Mouse (Mus musculus) liver, postnatal 0 days (tissue): ENCODE data around the gene Ngly1. TPM values are rescaled to one million over a fixed set of nuclear protein-coding genes. Genes with fewer than 3 reads are reported as not detected.

Experiments
- ATAC-seq: fragments of 200-750 bp; cut with Nextera tagmentation; 2 replicates; pipeline ENCODE4 v1.8.0; 2017; ENCODE audit warnings: mild to moderate bottlenecking, moderate library complexity
- DNase-seq: peaks from one replicate; pipeline ENCODE4 v3.0.0-alpha.2; 2016
- H3K27ac ChIP-seq: fragments of 300-500 bp; sonication (generic); 2 replicates; pipeline ENCODE4 v1.5.1; 2014; ENCODE audit warnings: antibody characterized with exemption, moderate library complexity, mild to moderate bottlenecking, low read depth
- H3K27me3 ChIP-seq: fragments of 300-500 bp; sonication (generic); 2 replicates; pipeline ENCODE4 v1.6.1; 2014; ENCODE audit warnings: low read length, control low read depth, mixed read lengths; ENCODE audit not compliant: insufficient read depth
- H3K36me3 ChIP-seq: fragments of 300-500 bp; sonication (generic); replicated peaks from 2 replicates; pipeline ENCODE4 v1.6.1; 2014; ENCODE audit warnings: mild to moderate bottlenecking, control low read depth, low read length, moderate library complexity, mixed read lengths; ENCODE audit not compliant: insufficient read depth
- H3K4me1 ChIP-seq: fragments of 300-500 bp; sonication (generic); 2 replicates; pipeline ENCODE4 v1.6.1; 2014; ENCODE audit warnings: antibody characterized with exemption, mild to moderate bottlenecking, control low read depth; ENCODE audit not compliant: insufficient read depth
- H3K4me2 ChIP-seq: fragments of 300-500 bp; sonication (generic); 2 replicates; pipeline ENCODE4 v1.6.1; 2014; ENCODE audit warnings: low read depth, mild to moderate bottlenecking, low read length, moderate library complexity, mixed read lengths
- H3K4me3 ChIP-seq: fragments of 300-500 bp; sonication (generic); 2 replicates; pipeline ENCODE4 v1.5.1; 2014; ENCODE audit warnings: low read depth, low read length
- H3K9ac ChIP-seq: fragments of 300-500 bp; sonication (generic); replicated peaks from 2 replicates; pipeline ENCODE4 v1.6.1; 2014; ENCODE audit warnings: mild to moderate bottlenecking, moderate library complexity
- H3K9me3 ChIP-seq: fragments of 300-500 bp; sonication (generic); 2 replicates; pipeline ENCODE4 v1.6.1; 2016; ENCODE audit warnings: mild to moderate bottlenecking, control low read depth, low read length, mixed read lengths
- CTCF ChIP-seq: sonication (generic); IDR thresholded peaks from 2 replicates; pipeline ENCODE4 v1.5.1; 2016; ENCODE audit warnings: antibody characterized with exemption, low read depth
- EP300 ChIP-seq: IDR thresholded peaks from 2 replicates; pipeline ENCODE4 v1.6.1; 2016; ENCODE audit warnings: antibody characterized with exemption, low read depth, mild to moderate bottlenecking
- WGBS: fragments of 180-500 bp; shearing (Covaris S2); extraction: QIAGEN DNeasy Blood & Tissue Kit; methylation state at CpG from one replicate; pipeline ENCODE4 v1.1.7; 2014; ENCODE audit not compliant: insufficient replicate concordance; 5-methylcytosine and 5-hydroxymethylcytosine counted together
- polyA plus RNA-seq: library from polyadenylated mRNA; unstranded; fragments of >200 nt; fragmentation: Nextera tagmentation; extraction: Ambion mirVana; gene quantifications from 2 replicates; pipeline ENCODE4 v1.2.1, GENCODE M21; 2015

Gene Ngly1
- polyA plus RNA-seq, 1 experiment from 2014 or later = 19.9 TPM

GRCm38 (mm10) chr14:16243603-16244209 lies 5.4 kb upstream of the Ngly1 start:
- Histone ChIP-seq H3K27ac (peak overlapping the region; percentile 98), H3K27me3 (no peaks in the 10 kb centered on the region), H3K9me3 (no peaks in the 10 kb centered on the region), H3K4me2 (peak overlapping the region; percentile 70), H3K9ac (peak overlapping the region; percentile 79), H3K4me3 (peak overlapping the region; percentile 61), H3K36me3 (peaks cover 6% of the 10 kb centered on the region; the same call in 1 of the 2 replicates), H3K4me1 (peaks cover 46% of the 10 kb centered on the region)
- no peak for TF ChIP-seq CTCF
- TF ChIP-seq EP300 = no peak
- ATAC-seq (peak; percentile 41), DNase-seq (peak; percentile 27)
- whole genome bisulfite sequencing = 1% methylated on average over 10 of the region's 10 CpGs

DNA sequence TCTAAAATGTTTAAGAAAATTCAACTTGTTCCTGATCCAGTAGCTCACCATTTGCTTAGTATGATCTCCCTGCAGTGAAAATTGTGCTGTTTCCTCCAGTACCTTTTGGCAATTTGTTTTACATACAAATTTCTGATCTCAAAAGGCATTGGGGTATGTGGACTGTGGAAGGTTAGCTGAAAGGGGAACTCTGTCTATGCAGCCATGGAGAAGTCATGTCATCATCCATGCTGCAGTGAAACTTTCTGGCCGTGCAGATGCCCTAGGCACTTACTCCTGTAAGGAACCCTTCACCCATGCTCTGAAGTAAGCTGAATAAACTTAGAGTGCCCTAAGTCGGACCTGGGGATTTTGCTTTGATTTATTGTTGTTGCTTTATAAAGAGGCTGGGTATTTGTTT lies 4.7 kb upstream of the Ngly1 start:
- Histone ChIP-seq H3K9ac (peak overlapping the region; percentile 79; the same call in 1 of the 2 replicates), H3K27ac (peak overlapping the region; percentile 98), H3K4me1 (peaks cover 46% of the 10 kb centered on the region), H3K27me3 (no peaks in the 10 kb centered on the region), H3K36me3 (peaks cover 6% of the 10 kb centered on the region; the same call in 1 of the 2 replicates), H3K9me3 (no peaks in the 10 kb centered on the region), H3K4me3 (peak overlapping the region; percentile 61), H3K4me2 (peak overlapping the region; percentile 70)
- ATAC-seq (no peak), DNase-seq (no peak)
- 35% methylated on average over 2 of the region's 2 CpGs for WGBS
- no peak for TF ChIP-seq CTCF
- no peak for TF ChIP-seq EP300

DNA sequence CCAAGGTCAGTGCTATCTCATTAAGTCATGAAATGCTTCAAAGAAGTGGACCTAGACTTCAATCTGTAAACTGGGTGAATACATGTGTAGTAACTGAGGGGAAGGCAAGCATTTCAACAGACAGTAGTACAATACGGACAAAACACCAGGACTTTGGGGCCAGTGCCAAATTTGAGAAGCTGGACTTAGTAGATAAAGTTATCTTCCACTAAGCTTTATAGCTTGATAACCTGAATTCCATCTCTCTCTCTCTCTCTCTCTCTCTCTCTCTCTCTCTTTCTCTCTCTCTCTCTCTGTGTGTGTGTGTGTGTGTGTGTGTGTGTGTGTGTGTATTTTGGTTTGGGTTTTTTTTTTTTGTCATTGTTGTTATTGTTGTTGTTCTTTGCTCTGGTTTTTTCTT lies 4.0 kb upstream of the Ngly1 start:
- Histone ChIP-seq H3K36me3 (peaks cover 6% of the 10 kb centered on the region; the same call in 1 of the 2 replicates), H3K4me3 (no peak overlapping the region), H3K27me3 (no peaks in the 10 kb centered on the region), H3K4me2 (peak overlapping the region; percentile 60), H3K9ac (no peak overlapping the region; the same call in 1 of the 2 replicates), H3K27ac (no peak overlapping the region), H3K4me1 (peaks cover 50% of the 10 kb centered on the region), H3K9me3 (no peaks in the 10 kb centered on the region)
- ATAC-seq = no peak
- 19% methylated on average over 1 of the region's 1 CpGs for WGBS
- DNase-seq = no peak
- TF ChIP-seq CTCF (no peak), EP300 (peak; percentile 92)

DNA sequence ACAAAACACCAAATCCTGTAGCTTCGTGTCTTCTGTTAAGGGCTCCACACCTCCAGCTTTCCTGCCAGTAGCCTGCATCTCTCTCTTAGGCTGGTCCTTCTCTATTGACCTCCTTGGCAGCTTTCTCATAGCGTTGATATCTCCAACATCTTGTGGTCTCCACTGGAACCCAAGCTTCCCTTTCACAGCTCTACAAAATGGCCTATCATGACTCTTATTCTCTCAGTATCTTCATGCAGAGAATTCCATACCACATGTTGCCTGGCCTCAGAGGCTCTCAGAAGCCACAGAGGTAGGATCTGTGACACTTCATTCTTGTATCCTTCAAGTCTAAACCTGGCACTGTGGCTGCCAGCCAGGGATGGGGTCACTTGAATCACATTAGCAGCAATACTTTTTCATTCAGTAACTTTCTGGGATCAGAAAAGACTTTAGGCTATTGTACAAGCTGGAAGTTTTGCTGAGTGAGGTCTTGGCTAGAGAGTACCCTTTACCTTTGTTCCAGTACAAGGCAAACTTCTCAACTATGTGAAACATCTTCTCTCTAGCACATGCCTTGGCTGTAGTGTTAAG lies 2.7 kb upstream of the Ngly1 start:
- H3K4me1 ChIP-seq = peaks cover 55% of the 10 kb centered on the region
- DNase-seq = no peak
- no peak overlapping the region for H3K27ac ChIP-seq

DNA sequence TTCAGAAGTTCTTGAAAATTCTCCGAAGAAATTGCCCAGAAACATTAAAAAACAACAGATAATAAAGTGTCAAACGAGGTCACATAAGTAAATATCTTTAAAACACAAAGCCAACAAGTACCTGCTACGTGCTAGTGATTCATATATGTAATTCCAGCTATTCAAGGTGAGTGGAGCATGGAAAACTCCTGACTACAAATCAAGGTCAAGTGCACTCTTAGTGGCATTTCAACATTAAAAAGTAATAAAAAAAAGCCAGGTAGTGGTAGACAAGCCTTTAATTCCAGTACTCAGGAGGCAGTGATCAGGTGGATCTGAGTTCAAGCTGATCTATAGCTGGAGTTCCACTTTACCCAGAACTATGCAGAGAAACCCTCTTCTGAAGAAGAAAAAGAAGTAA lies 945 bp upstream of the Ngly1 start:
- H3K9ac ChIP-seq = peak overlapping the region; percentile 89
- no peaks in the 10 kb centered on the region for H3K36me3 ChIP-seq
- ATAC-seq = no peak
- H3K9me3 ChIP-seq = no peaks in the 10 kb centered on the region
- H3K4me3 ChIP-seq = peak overlapping the region; percentile 67
- H3K27me3 ChIP-seq = no peaks in the 10 kb centered on the region
- H3K27ac ChIP-seq = no peak overlapping the region
- H3K4me2 ChIP-seq = peak overlapping the region; percentile 75
- WGBS = 71% methylated on average over 3 of the region's 3 CpGs
- TF ChIP-seq EP300 (no peak), CTCF (no peak)
- DNase-seq = no peak
- H3K4me1 ChIP-seq = peaks cover 43% of the 10 kb centered on the region

More for the DNA sequence above, 2.7 kb upstream of the Ngly1 start:
- Histone ChIP-seq H3K9ac (no peak overlapping the region), H3K36me3 (no peaks in the 10 kb centered on the region), H3K27me3 (no peaks in the 10 kb centered on the region), H3K9me3 (no peaks in the 10 kb centered on the region), H3K4me2 (no peak overlapping the region), H3K4me3 (no peak overlapping the region)
- ATAC-seq = no peak
- TF ChIP-seq CTCF (no peak), EP300 (no peak)
- WGBS = 63% methylated on average over 2 of the region's 2 CpGs

DNA sequence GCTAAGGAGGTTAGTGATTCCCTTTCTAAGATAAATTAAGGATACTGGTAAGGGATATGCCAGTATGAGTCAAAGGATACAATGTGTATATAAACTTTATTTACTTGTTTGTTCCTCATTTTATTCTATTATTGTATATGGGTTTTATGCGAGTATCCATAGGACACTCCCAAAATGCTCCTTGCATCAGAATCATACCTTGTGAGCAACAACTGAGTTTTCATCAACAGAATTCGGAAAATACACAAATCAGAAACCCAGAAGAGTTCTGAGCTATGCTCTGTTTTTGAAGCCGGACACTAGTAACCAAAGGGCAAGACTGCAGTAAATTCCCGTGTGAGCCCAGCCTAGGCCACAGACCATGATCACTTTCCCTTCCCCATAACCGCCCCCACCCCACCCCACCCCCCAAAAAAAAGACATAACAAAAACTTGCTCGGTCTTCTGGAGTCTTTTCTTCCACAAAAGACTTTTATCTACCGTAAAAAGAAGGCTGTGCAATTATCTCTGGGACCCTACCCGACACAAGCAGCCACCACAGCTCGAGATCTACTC lies 400 bp upstream of the Ngly1 start:
- H3K4me1 ChIP-seq = peaks cover 44% of the 10 kb centered on the region
- H3K27ac ChIP-seq = peak overlapping the region; percentile 95
- H3K4me2 ChIP-seq = peak overlapping the region; percentile 75

More for the DNA sequence above, 400 bp upstream of the Ngly1 start:
- Histone ChIP-seq H3K27me3 (no peaks in the 10 kb centered on the region), H3K4me3 (peak overlapping the region; percentile 67), H3K9me3 (no peaks in the 10 kb centered on the region), H3K9ac (peak overlapping the region; percentile 89), H3K36me3 (no peaks in the 10 kb centered on the region)
- no peak for TF ChIP-seq CTCF
- TF ChIP-seq EP300 = no peak
- WGBS = 8% methylated on average over 9 of the region's 9 CpGs
- DNase-seq = no peak
- no peak for ATAC-seq
